Mouse (Mus musculus) neural tube, embryonic 13.5 days (tissue): Measurements from ENCODE around the gene F13a1. TPM values are rescaled to one million over a fixed set of nuclear protein-coding genes. Genes with fewer than 3 reads are reported as not detected.

Experiments
- ATAC-seq: fragments of 200-750 bp; cut with Nextera tagmentation; 2 replicates; pipeline ENCODE4 v1.8.0; 2017; ENCODE audit warnings: low read depth, mild to moderate bottlenecking, moderate TSS enrichment, moderate library complexity
- H3K27ac ChIP-seq: fragments of 300-500 bp; sonication (generic); replicated peaks from 2 replicates; pipeline ENCODE4 v1.5.1; 2015; ENCODE audit warnings: moderate library complexity, mild to moderate bottlenecking, inconsistent platforms
- H3K27me3 ChIP-seq: fragments of 300-500 bp; sonication (generic); 2 replicates; pipeline ENCODE4 v1.6.1; 2015; ENCODE audit warnings: mild to moderate bottlenecking, inconsistent platforms
- H3K36me3 ChIP-seq: fragments of 300-500 bp; sonication (generic); 2 replicates; pipeline ENCODE4 v1.6.1; 2015; ENCODE audit warnings: mild to moderate bottlenecking, inconsistent platforms
- H3K4me1 ChIP-seq: fragments of 300-500 bp; sonication (generic); replicated peaks from 2 replicates; pipeline ENCODE4 v1.6.1; 2015; ENCODE audit warnings: inconsistent platforms
- H3K4me2 ChIP-seq: fragments of 300-500 bp; sonication (generic); 2 replicates; pipeline ENCODE4 v1.6.1; 2015; ENCODE audit warnings: inconsistent platforms, mild to moderate bottlenecking, moderate library complexity
- H3K4me3 ChIP-seq: fragments of 300-500 bp; sonication (generic); 2 replicates; pipeline ENCODE4 v1.5.1; 2015; ENCODE audit warnings: mild to moderate bottlenecking, inconsistent platforms
- H3K9ac ChIP-seq: fragments of 300-500 bp; sonication (generic); 2 replicates; pipeline ENCODE4 v1.6.1; 2015; ENCODE audit warnings: moderate library complexity, mild to moderate bottlenecking, inconsistent platforms
- H3K9me3 ChIP-seq: fragments of 300-500 bp; sonication (generic); 2 replicates; pipeline ENCODE4 v1.6.1; 2016; ENCODE audit warnings: inconsistent platforms
- WGBS: fragments of 180-500 bp; shearing (Covaris S2); methylation state at CpG from one replicate; pipeline ENCODE4 v1.1.7; 2015; 5-methylcytosine and 5-hydroxymethylcytosine counted together
- polyA plus RNA-seq: library from polyadenylated mRNA; unstranded; fragments of >200 nt; fragmentation: Nextera tagmentation; extraction: Ambion mirVana; gene quantifications from 2 replicates; pipeline ENCODE4 v1.2.1, GENCODE M21; 2015

The F13a1 gene
- polyA plus RNA-seq, 1 experiment from 2014 or later = 11.2 TPM

DNA sequence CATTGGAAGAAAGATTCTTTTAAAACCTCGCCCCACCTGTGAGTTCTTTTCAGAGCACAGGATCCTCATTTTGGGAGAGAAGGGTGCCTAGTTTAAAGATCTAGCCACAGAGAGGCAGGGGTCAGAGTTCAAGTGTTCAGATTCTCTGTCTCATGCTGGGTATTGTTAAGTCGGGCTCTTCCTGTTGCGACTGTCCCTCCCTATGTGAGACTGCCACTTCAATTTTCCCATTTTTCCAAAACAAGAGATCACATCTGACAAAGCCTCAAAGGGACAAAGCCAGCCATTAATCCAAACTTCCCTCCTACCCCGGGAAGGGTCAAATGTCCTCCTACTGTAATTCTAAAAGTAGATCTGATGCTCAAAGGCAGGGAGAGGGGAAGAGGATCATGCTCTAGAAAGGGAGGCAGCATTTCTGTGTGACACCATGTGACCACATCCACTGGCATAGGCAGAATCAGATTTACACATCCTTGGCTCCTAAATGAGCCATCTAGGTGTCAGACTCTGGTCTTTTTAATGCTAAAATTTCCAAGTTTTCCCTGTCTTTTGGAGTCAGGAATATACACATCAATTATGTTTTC lies 24.0 kb downstream of the F13a1 start:
- no peaks in the 10 kb centered on the region for H3K4me1 ChIP-seq
- no peak overlapping the region for H3K4me3 ChIP-seq
- ATAC-seq = no peak
- no peaks in the 10 kb centered on the region for H3K9me3 ChIP-seq
- no peak overlapping the region for H3K4me2 ChIP-seq
- no peaks in the 10 kb centered on the region for H3K36me3 ChIP-seq
- 35% methylated on average over 4 of the region's 4 CpGs for WGBS
- H3K9ac ChIP-seq = no peak overlapping the region
- no peak overlapping the region for H3K27ac ChIP-seq
- no peaks in the 10 kb centered on the region for H3K27me3 ChIP-seq

DNA sequence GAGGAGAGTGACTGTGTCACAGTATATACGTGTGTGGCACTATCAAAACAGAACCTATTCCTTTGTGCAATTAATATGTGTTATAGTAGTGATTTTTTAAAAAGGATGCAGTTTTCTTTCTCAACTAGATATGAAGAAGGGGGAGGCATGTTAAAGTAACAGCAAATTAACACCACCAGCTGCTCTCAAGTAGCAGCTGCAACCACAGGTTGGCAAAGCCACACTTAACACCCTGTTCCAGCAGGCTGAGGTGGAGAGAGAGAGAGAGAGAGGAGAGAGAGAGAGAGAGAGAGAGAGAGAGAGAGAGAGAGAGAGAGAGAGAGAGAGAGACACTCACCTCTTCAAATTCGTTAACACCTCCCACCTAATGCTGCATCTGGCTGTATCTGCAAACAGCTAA lies 28.5 kb downstream of the F13a1 start:
- no peak overlapping the region for H3K4me3 ChIP-seq
- no peaks in the 10 kb centered on the region for H3K27me3 ChIP-seq
- WGBS = 90% methylated on average over 2 of the region's 2 CpGs
- no peak overlapping the region for H3K27ac ChIP-seq
- no peak for ATAC-seq
- no peaks in the 10 kb centered on the region for H3K36me3 ChIP-seq
- no peaks in the 10 kb centered on the region for H3K9me3 ChIP-seq
- H3K4me2 ChIP-seq = no peak overlapping the region
- H3K4me1 ChIP-seq = no peaks in the 10 kb centered on the region
- no peak overlapping the region for H3K9ac ChIP-seq

DNA sequence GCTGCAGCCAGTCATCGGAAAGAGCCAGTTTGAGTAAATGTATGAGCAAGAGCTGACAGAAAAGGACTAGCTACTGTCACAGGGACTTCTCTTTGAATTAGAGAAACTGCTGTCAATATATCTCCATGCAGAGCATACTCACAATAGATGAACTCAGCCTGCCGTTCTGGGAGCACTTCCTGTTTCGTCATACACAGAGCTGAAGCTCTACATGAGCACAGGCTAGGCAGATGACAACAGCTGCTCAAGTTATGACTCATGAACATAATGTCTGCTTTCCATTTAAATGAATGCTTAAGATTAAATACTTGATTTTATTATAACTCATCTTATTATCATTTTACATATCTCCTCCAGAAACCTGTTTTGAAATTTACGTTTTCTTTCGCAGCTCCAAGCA lies 39.3 kb downstream of the F13a1 start:
- no peaks in the 10 kb centered on the region for H3K36me3 ChIP-seq

DNA sequence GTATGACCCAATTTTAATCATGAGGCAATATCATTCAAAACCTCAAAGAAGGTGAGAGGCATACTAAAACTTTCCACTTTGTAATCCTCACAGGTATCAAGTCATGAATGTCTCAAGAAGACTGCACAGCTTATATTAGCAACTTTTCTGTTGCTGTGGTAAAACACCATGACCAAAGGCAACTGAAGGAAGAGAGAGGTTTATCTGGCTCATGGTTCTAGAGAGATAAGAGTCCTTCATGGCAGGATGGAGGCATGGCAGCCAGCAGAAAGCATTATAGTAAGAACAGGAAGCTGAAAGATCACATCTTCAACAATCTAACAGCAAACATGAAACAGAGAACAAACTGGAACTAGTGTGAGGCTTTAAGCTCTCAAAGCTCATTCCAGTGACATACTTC lies 43.8 kb downstream of the F13a1 start:
- ATAC-seq = no peak
- Histone ChIP-seq H3K27me3 (no peaks in the 10 kb centered on the region), H3K9me3 (no peaks in the 10 kb centered on the region), H3K4me1 (no peaks in the 10 kb centered on the region), H3K9ac (no peak overlapping the region), H3K4me3 (no peak overlapping the region), H3K27ac (no peak overlapping the region), H3K36me3 (no peaks in the 10 kb centered on the region), H3K4me2 (no peak overlapping the region)

More for the DNA sequence above, 39.3 kb downstream of the F13a1 start:
- H3K9ac ChIP-seq = no peak overlapping the region
- H3K4me3 ChIP-seq = no peak overlapping the region
- no peak overlapping the region for H3K27ac ChIP-seq
- no peak overlapping the region for H3K4me2 ChIP-seq
- no peaks in the 10 kb centered on the region for H3K4me1 ChIP-seq
- no peaks in the 10 kb centered on the region for H3K27me3 ChIP-seq
- 92% methylated on average over 5 of the region's 5 CpGs for WGBS
- ATAC-seq = no peak
- H3K9me3 ChIP-seq = no peaks in the 10 kb centered on the region

DNA sequence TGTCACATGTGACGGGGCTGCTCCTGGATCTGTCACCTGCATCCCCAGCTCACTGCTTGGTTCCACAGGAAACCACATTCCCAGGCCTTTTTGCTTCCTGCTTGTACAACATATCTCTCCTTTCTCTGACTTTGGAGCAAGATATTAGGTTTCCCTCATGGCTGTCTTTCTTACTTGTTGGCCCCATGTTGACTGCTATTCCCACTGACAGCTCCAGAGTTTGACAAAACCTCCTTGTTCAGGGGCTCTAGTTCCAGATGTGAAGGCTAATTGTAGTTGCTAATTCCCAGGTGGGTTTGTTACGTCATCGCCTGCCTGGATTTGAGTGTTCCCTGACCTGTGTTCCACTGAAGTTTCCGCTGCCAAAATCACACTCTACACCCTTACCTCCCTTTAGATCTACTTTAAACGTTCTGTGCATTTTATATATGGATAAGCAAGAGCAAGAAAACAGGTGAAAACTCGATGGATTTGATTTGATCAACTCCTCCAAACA lies 50.8 kb downstream of the F13a1 start:
- no peak overlapping the region for H3K4me2 ChIP-seq
- ATAC-seq = no peak
- WGBS = 81% methylated on average over 6 of the region's 6 CpGs

DNA sequence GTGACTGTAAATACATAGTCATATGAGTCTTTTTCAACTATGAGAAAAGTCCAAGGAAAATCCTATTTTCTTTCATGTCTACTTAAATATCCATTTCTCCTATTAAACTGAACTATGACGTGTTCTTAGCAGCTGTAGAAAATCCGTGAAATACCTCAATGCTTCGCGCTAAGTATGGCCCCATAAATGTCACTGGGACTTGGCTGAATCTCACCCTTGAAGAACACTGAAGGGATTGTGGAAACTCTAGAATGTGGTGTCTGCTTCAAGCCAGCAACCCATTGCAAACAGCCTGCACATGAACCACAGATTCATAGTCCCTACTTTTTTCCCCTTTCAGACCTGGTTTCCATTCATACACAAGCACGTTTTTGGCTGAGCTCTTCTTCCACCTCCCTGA lies 56.5 kb downstream of the F13a1 start:
- ATAC-seq = no peak
- no peak overlapping the region for H3K4me3 ChIP-seq
- no peak overlapping the region for H3K4me2 ChIP-seq
- no peaks in the 10 kb centered on the region for H3K9me3 ChIP-seq
- no peaks in the 10 kb centered on the region for H3K4me1 ChIP-seq
- 93% methylated on average over 5 of the region's 5 CpGs for WGBS
- H3K9ac ChIP-seq = no peak overlapping the region
- H3K36me3 ChIP-seq = no peaks in the 10 kb centered on the region
- no peak overlapping the region for H3K27ac ChIP-seq
- H3K27me3 ChIP-seq = no peaks in the 10 kb centered on the region

More for the DNA sequence above, 50.8 kb downstream of the F13a1 start:
- Histone ChIP-seq H3K9ac (no peak overlapping the region), H3K9me3 (no peaks in the 10 kb centered on the region), H3K27me3 (no peaks in the 10 kb centered on the region), H3K27ac (no peak overlapping the region), H3K36me3 (no peaks in the 10 kb centered on the region), H3K4me3 (no peak overlapping the region), H3K4me1 (no peaks in the 10 kb centered on the region)

DNA sequence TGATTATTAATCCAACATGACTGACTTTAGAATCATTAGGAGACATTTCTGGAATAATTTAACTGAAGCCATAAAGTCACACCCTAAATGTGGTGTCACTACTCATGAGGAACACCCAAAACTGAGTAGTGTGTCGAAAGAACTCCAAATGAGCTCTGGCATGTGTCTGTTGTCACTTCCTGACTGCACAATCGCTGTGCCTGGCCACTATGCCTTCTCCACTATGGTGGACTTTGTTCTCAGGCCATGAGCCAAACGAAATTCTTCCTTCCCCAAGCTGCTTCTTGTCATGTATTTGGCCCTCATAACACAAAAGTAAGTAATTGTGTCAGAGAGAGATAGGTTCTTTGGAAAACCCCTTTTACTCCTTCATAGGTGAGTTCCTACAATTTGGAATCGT lies 61.7 kb downstream of the F13a1 start:
- ATAC-seq = no peak
- Histone ChIP-seq H3K9me3 (no peaks in the 10 kb centered on the region), H3K4me3 (no peak overlapping the region), H3K4me1 (peaks cover 7% of the 10 kb centered on the region; the same call in 1 of the 2 replicates), H3K36me3 (no peaks in the 10 kb centered on the region), H3K4me2 (no peak overlapping the region), H3K27ac (no peak overlapping the region), H3K27me3 (no peaks in the 10 kb centered on the region), H3K9ac (no peak overlapping the region)
- WGBS = 79% methylated on average over 4 of the region's 4 CpGs

DNA sequence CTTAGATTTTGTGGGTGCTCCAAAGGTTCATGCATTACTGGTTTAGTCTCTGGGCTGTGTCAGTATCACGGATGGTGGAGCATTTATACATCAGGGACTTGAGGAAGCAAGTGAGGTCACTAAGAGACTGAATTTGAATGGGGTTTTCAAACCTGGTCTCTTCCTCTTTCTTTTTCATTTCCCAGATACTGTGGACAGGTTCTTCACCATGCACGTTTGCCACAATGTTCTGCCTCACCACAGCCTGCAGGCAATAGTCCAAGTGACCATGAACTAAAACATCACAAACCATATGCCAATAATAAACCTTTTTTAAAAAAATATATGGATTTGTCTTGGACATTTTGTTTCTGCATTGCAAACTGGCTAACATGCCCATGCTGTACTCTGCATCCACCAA lies 77.0 kb downstream of the F13a1 start:
- Histone ChIP-seq H3K4me2 (no peak overlapping the region), H3K4me3 (no peak overlapping the region), H3K27me3 (no peaks in the 10 kb centered on the region), H3K27ac (no peak overlapping the region), H3K9ac (no peak overlapping the region), H3K36me3 (no peaks in the 10 kb centered on the region), H3K9me3 (no peaks in the 10 kb centered on the region), H3K4me1 (no peaks in the 10 kb centered on the region)
- ATAC-seq = no peak
- WGBS = 79% methylated on average over 2 of the region's 2 CpGs

DNA sequence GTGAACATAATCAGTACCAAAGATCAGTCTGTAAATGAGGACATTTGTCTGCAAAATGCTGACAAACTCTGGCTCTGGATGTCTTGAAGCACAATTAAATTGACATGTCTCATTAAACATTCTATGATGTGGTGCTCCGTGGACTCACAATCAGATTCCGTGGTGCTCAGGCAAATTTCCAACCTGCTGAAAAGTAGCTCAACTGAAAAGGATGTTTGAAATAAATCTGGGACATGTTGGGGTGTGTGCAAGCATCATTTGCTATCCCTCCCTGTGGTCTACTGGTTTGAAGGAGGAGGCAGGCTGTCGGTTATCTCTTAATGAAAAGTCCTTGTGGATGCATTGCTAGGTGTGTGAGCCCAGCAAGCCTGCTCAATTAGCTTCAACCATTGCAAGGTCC lies 77.8 kb downstream of the F13a1 start:
- H3K27ac ChIP-seq = no peak overlapping the region
- no peak overlapping the region for H3K4me2 ChIP-seq
- ATAC-seq = no peak
- no peaks in the 10 kb centered on the region for H3K4me1 ChIP-seq
- WGBS = 55% methylated on average over 3 of the region's 3 CpGs
- no peaks in the 10 kb centered on the region for H3K27me3 ChIP-seq
- H3K36me3 ChIP-seq = no peaks in the 10 kb centered on the region
- H3K9me3 ChIP-seq = no peaks in the 10 kb centered on the region
- H3K4me3 ChIP-seq = no peak overlapping the region
- no peak overlapping the region for H3K9ac ChIP-seq

DNA sequence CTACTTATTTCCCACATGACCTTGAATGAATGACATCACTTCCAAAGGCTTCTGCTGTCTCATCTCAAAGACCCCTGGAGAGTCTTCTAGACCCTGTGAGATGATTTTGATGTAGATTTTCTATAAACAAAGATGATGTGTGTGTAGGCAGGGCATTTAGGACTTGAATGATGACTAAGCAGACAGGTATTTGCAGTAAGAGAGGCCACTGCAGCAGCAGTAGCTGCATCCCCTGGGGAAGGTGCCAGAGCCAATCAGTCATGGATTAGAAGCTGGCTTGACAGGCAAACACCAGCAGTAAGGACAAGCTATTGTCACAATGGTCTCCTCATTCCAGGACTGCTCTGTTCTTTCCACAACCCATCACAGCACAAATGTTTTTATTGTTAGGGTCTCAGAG lies 87.1 kb downstream of the F13a1 start:
- no peak overlapping the region for H3K27ac ChIP-seq
- ATAC-seq = no peak
- no peak overlapping the region for H3K4me2 ChIP-seq
- no peaks in the 10 kb centered on the region for H3K27me3 ChIP-seq
- H3K9me3 ChIP-seq = no peaks in the 10 kb centered on the region
- H3K9ac ChIP-seq = no peak overlapping the region
- no peak overlapping the region for H3K4me3 ChIP-seq
- no peaks in the 10 kb centered on the region for H3K36me3 ChIP-seq
- no peaks in the 10 kb centered on the region for H3K4me1 ChIP-seq

DNA sequence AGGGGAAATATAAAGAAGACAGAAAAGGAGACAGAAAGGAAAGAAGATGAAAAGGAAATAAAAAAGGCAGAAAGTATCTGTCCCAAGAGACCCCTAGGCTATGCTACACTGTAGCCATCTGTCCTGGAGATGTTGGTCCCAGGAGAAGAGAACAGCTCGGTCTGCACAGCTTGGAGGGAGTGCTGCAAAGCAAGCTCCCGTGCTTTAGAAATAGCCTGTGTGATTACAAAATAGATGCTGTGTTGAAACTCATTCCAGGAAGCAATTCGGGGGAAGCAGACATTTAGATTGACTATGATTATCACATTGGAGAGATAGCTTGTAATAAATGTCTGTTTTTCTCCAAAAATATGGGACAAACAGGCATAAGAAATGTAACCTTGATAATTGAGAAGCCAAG lies 91.0 kb downstream of the F13a1 start:
- H3K4me1 ChIP-seq = no peaks in the 10 kb centered on the region
- H3K4me2 ChIP-seq = no peak overlapping the region
- 47% methylated on average over 3 of the region's 3 CpGs for WGBS
- no peaks in the 10 kb centered on the region for H3K9me3 ChIP-seq
- ATAC-seq = no peak
- no peak overlapping the region for H3K9ac ChIP-seq
- H3K4me3 ChIP-seq = no peak overlapping the region
- no peak overlapping the region for H3K27ac ChIP-seq
- H3K36me3 ChIP-seq = no peaks in the 10 kb centered on the region
- H3K27me3 ChIP-seq = no peaks in the 10 kb centered on the region

DNA sequence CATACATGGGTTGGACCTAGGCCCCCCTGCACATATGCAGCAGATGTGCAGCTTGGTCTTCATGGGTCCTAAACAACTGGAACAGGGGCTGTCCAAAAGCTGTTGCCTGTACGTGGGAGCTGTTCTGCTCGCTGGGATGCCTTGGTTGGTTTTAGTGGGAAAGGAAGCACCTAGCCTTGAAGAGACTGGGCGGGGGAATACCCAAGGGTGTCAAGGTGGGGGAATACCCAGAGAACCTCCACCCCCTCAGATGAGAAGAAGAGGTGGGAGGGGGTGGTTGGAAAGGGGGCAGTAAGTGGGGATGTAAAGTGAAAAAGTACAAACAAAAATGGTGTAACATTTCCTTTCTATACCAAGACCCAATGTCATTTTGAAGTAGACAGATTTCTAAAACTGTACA lies 95.1 kb downstream of the F13a1 start:
- Histone ChIP-seq H3K9me3 (0 out of 2 replicates have a peak, but pooled peaks cover 2% of the 10 kb centered on the region), H3K4me2 (no peak overlapping the region), H3K4me3 (no peak overlapping the region), H3K27me3 (no peaks in the 10 kb centered on the region), H3K27ac (no peak overlapping the region), H3K4me1 (no peaks in the 10 kb centered on the region), H3K9ac (no peak overlapping the region), H3K36me3 (no peaks in the 10 kb centered on the region)
- WGBS = 92% methylated on average over 3 of the region's 3 CpGs
- no peak for ATAC-seq

DNA sequence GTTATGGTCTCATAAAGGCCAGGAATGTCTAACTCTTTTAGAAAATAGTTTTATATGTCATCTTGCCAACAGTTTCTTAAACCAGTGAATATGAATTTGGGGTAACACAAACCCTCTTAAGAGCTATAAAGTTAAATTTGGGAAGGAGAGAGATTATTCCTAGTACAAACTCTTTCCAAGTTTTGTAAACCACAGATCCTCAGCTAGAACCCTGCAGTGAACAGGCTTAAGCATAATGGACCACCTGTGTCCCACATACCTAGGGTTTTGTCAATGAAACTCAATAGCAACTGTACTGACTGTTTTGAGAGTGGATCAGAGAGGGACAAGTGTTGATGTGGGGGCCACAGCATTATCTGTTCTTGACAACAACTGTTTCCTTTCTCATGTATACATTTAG lies 96.4 kb downstream of the F13a1 start:
- Histone ChIP-seq H3K9me3 (0 out of 2 replicates have a peak, but pooled peaks cover 3% of the 10 kb centered on the region), H3K27me3 (no peaks in the 10 kb centered on the region), H3K4me3 (no peak overlapping the region), H3K4me1 (no peaks in the 10 kb centered on the region), H3K4me2 (no peak overlapping the region), H3K36me3 (no peaks in the 10 kb centered on the region), H3K27ac (no peak overlapping the region), H3K9ac (no peak overlapping the region)
- ATAC-seq = no peak
